Comparison of ENCODE assay signal across 13 mouse cellular contexts in the genomic region with DNA sequence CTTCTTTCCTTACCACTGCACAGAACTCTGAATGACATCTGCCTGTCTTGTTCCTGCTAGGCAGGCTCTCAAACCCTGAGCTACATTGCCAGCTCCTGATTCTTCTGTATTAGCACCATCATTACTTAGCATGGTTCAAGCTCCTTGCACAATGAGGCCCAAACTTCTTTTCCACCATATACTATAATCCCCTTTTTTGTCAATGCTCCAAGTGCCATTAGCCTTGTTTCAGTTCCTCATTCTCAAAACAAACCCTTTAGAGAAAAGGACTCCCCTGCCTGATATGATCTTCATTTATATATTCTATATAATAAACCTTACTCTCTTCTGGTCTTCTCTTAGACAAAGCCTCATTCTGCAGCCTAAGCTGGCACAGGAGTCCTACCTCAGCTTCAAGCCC.
"Had no signal": no experiment of that assay in that cellular context is flagged by ENCODE, and none has a peak within 500 bp of the region (broad histone marks: within the 10 kb centered on the region; RNA-seq: fewer than 3 reads in every experiment).

No protein-coding gene starts in this region.

- H3K27ac ChIP-seq: limb, embryonic 13.5 days; liver, embryonic 14.5 days; midbrain, embryonic 10.5 days; neural tube, embryonic 13.5 days; stomach, postnatal 0 days had no signal

- H3K27me3 ChIP-seq: limb, embryonic 13.5 days; neural tube, embryonic 13.5 days had no signal

- DNase-seq: kidney, adult 2 months; kidney, postnatal 25 days; left cerebral cortex, postnatal 4 days; lung, adult 18-20 months; midbrain, embryonic 14.5 days; right cerebral cortex, adult 18-20 months; right cerebral cortex, postnatal 25 days; thymus, postnatal 14 days had no signal

- H3K36me3 ChIP-seq: limb, embryonic 13.5 days; neural tube, embryonic 13.5 days had no signal

- H3K9ac ChIP-seq: limb, embryonic 13.5 days; liver, embryonic 14.5 days; neural tube, embryonic 13.5 days had no signal

- H3K4me1 ChIP-seq: limb, embryonic 13.5 days; midbrain, embryonic 10.5 days; neural tube, embryonic 13.5 days had no signal

- H3K4me3 ChIP-seq: limb, embryonic 13.5 days; midbrain, embryonic 10.5 days; neural tube, embryonic 13.5 days had no signal

- H3K9me3 ChIP-seq: limb, embryonic 13.5 days; midbrain, embryonic 10.5 days; neural tube, embryonic 13.5 days had no signal

- H3K4me2 ChIP-seq: limb, embryonic 13.5 days; neural tube, embryonic 13.5 days had no signal
